Mouse (Mus musculus) lung, embryonic 16.5 days (tissue): Measurements from ENCODE around the gene Fam13a. TPM values are rescaled to one million over a fixed set of nuclear protein-coding genes. Genes with fewer than 3 reads are reported as not detected.

Source experiments
- ATAC-seq: fragments of 200-750 bp; cut with Nextera tagmentation; 2 replicates; pipeline ENCODE4 v1.8.0; 2017; ENCODE audit warnings: low read depth, mild to moderate bottlenecking, moderate library complexity
- H3K27ac ChIP-seq: fragments of 300-500 bp; sonication (generic); 2 replicates; pipeline ENCODE4 v1.5.1; 2014; ENCODE audit warnings: mild to moderate bottlenecking, control low read depth, low read length
- H3K27me3 ChIP-seq: fragments of 300-500 bp; sonication (generic); 2 replicates; pipeline ENCODE4 v1.6.1; 2014; ENCODE audit warnings: low read depth, low read length, mixed read lengths; ENCODE audit not compliant: control insufficient read depth, insufficient read depth
- H3K36me3 ChIP-seq: fragments of 300-500 bp; sonication (generic); 2 replicates; pipeline ENCODE4 v1.6.1; 2014; ENCODE audit warnings: low read length; ENCODE audit not compliant: control insufficient read depth, insufficient read depth
- H3K4me1 ChIP-seq: fragments of 300-500 bp; sonication (generic); replicated peaks from 2 replicates; pipeline ENCODE4 v1.6.1; 2014; ENCODE audit warnings: low read length, mixed read lengths; ENCODE audit not compliant: control insufficient read depth, insufficient read depth
- H3K4me2 ChIP-seq: fragments of 300-500 bp; sonication (generic); 2 replicates; pipeline ENCODE4 v1.6.1; 2014; ENCODE audit warnings: low read depth, low read length, control low read depth
- H3K4me3 ChIP-seq: fragments of 300-500 bp; sonication (generic); 2 replicates; pipeline ENCODE4 v1.5.1; 2014; ENCODE audit warnings: mild to moderate bottlenecking, low read length, control low read depth
- H3K9ac ChIP-seq: fragments of 300-500 bp; sonication (generic); 2 replicates; pipeline ENCODE4 v1.6.1; 2014; ENCODE audit warnings: low read length, control low read depth
- H3K9me3 ChIP-seq: fragments of 300-500 bp; sonication (generic); 2 replicates; pipeline ENCODE4 v1.6.1; 2016; ENCODE audit warnings: low read length; ENCODE audit not compliant: control insufficient read depth
- WGBS: fragments of 180-500 bp; shearing (Covaris S2); extraction: QIAGEN DNeasy Blood & Tissue Kit; methylation state at CpG from one replicate; pipeline ENCODE4 v1.1.7; 2014; 5-methylcytosine and 5-hydroxymethylcytosine counted together
- polyA plus RNA-seq: library from polyadenylated mRNA; unstranded; fragments of >200 nt; fragmentation: Nextera tagmentation; extraction: Ambion mirVana; gene quantifications from 2 replicates; pipeline ENCODE4 v1.2.1, GENCODE M21; 2015

Gene Fam13a
- polyA plus RNA-seq, 1 experiment from 2014 or later, result 27.3 TPM

DNA sequence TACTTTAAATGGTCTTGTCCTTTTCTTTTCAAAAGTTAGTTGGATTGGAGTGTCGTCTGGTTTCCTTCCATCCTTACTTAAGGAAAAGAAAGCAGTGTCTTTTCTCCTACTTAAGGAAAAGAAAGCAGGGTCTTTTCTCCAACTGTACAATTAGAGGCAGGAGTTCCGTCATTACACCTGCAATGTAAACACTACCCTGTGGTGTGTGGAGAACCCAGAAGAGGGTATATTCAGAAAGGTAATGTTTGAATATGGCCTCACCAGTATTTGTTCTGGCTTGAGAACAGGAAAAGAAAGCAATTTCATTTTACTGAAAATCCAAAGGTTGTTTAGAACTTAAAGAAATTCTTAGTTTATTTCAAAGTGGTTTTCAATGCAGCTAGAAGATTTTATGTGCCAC, 9.6 kb downstream of the Fam13a start:
- Histone ChIP-seq H3K4me1 (peaks cover 11% of the 10 kb centered on the region), H3K27ac (peak overlapping the region; percentile 92), H3K4me2 (peak overlapping the region; percentile 8; the same call in 1 of the 2 replicates), H3K4me3 (no peak overlapping the region), H3K9ac (no peak overlapping the region), H3K9me3 (no peaks in the 10 kb centered on the region), H3K36me3 (no peaks in the 10 kb centered on the region), H3K27me3 (no peaks in the 10 kb centered on the region)
- 43% methylated on average over 2 of the region's 2 CpGs for WGBS
- peak; percentile 87 for ATAC-seq

DNA sequence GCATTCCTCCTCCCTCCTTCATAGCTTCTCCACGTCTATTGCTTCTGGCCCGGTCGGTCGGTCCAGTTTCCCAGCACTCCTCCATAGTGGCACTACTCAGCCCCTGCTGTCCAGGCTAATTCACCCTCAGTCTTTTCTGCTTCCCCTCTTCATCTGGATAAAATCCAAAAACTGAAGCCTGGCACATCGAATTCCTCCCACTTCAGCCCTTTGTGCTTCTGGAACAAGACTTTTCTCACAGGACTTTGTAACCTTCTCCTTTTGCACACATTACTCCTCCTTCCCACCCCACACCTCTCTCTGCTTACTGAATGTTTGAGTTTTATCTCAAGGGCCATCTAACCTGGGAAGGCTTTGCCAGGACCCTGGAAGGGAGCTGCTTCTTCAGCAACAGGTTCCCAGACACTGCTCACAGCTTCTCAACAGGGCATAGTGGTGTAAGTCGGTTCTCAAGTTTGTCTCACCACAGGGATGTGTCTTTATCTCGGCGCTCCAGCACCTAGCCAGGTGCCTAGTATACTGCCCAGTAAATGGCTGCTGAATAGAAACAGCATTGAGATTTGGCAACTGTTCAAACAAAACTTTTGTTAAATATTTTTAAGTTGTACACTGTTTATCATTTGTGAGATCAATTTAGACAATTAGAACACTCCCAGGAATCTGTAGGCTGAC, 10.1 kb downstream of the Fam13a start:
- Histone ChIP-seq H3K36me3 (no peaks in the 10 kb centered on the region), H3K27ac (peak overlapping the region; percentile 92), H3K4me3 (no peak overlapping the region), H3K9ac (0 out of 2 replicates have a peak overlapping the region, but pooled peaks have one; percentile 22), H3K9me3 (no peaks in the 10 kb centered on the region), H3K27me3 (no peaks in the 10 kb centered on the region), H3K4me1 (peaks cover 11% of the 10 kb centered on the region), H3K4me2 (peak overlapping the region; percentile 23)
- peak; percentile 82 for ATAC-seq
- WGBS, result 46% methylated on average over 8 of the region's 8 CpGs

DNA sequence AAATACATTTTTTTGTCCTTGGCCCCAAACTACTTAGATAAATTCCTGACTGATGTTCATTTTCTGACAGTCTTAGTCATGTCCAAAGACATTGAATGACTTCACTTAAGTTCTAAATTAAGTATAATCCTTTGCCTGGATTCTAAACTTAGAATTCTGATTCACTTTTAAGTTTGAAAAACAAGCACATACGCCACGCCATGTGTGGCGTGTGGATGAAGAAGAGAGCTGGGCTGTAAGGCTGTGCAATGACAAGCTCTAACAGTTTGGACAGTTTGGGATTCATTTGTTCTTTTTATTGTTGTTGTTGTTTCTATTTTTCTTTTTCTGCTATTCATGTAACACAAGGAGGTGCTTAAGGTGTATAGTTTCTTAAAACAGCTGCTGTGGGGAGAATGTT, 13.6 kb downstream of the Fam13a start:
- Histone ChIP-seq H3K4me2 (no peak overlapping the region), H3K9ac (no peak overlapping the region), H3K4me1 (peaks cover 2% of the 10 kb centered on the region; the same call in 1 of the 2 replicates), H3K27me3 (no peaks in the 10 kb centered on the region), H3K36me3 (no peaks in the 10 kb centered on the region), H3K4me3 (no peak overlapping the region), H3K27ac (no peak overlapping the region), H3K9me3 (no peaks in the 10 kb centered on the region)
- no peak for ATAC-seq
- WGBS, result 81% methylated on average over 3 of the region's 3 CpGs

DNA sequence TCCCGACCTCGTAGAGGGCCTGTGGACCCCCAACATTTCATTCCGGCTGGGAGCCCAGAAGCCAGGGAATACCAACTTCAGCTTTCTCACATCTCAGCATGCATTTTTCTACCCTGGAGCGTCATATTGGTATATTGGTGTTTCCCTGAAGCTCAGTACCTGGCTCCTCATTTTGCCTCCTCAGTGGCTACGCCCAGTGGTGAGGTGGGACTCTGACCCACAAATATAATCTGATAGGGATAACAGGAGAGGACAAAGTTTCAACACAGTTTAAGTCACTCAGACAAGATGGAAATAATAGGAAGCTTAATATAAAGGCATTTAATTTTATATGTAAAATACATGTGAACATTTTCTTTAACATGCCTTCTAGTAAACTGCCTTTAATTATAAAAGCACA, 19.7 kb downstream of the Fam13a start:
- no peak overlapping the region for H3K9ac ChIP-seq
- no peaks in the 10 kb centered on the region for H3K27me3 ChIP-seq
- no peak overlapping the region for H3K4me3 ChIP-seq
- no peak for ATAC-seq
- no peaks in the 10 kb centered on the region for H3K9me3 ChIP-seq
- H3K36me3 ChIP-seq, result no peaks in the 10 kb centered on the region
- no peak overlapping the region for H3K4me2 ChIP-seq
- no peak overlapping the region for H3K27ac ChIP-seq
- no peaks in the 10 kb centered on the region; the same call in 1 of the 2 replicates for H3K4me1 ChIP-seq
- WGBS, result 92% methylated on average over 5 of the region's 5 CpGs

DNA sequence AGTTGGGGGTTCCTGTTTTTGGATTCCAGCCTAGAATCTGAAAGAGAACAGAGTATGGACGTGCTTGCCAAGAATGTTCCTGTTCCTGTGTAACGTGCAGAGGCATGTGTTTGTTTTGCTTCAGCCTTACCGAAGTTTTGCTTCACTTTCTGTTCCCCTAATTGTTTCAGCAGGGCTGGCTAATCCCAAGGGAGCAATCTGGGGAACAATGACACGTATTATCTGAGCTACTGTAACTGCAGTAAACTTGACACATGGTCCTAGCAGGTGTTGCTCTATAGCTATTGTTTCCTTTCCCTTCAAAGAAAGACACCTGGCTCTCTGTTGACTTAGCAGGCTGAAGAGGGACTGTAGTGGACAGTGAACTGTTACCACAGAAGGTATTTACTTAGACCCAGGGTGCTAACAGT, 25.3 kb downstream of the Fam13a start:
- no peak overlapping the region for H3K9ac ChIP-seq
- peaks cover 10% of the 10 kb centered on the region for H3K4me1 ChIP-seq
- H3K9me3 ChIP-seq, result no peaks in the 10 kb centered on the region
- H3K36me3 ChIP-seq, result no peaks in the 10 kb centered on the region
- peak; percentile 81 for ATAC-seq
- H3K4me3 ChIP-seq, result no peak overlapping the region
- H3K27ac ChIP-seq, result peak overlapping the region; percentile 77
- H3K27me3 ChIP-seq, result no peaks in the 10 kb centered on the region
- 6% methylated on average over 4 of the region's 4 CpGs for WGBS
- peak overlapping the region; percentile 35 for H3K4me2 ChIP-seq

DNA sequence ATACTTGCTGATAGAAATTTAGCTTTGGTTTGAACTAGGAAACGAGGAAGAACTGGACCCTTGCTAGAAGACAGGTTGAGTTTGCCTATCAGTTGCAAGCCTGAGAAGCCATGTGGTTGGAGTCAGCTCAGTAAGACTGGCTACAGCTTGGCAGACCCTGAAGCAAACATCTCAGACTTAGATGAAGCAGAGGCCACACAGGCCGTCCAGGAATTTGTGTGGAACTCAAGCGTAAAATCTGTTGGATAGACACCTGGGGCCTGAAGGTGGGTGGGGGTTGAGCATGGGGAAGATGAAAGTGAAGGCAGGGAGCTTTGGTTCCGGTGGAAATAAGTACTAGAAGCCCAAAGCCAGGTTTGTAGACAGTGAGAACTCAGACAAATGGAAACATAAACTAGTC, 25.8 kb downstream of the Fam13a start:
- H3K27ac ChIP-seq, result peak overlapping the region; percentile 77
- no peak; the same call in 1 of the 2 replicates for ATAC-seq
- peaks cover 10% of the 10 kb centered on the region for H3K4me1 ChIP-seq
- H3K27me3 ChIP-seq, result no peaks in the 10 kb centered on the region
- H3K4me3 ChIP-seq, result no peak overlapping the region
- no peak overlapping the region for H3K4me2 ChIP-seq
- no peaks in the 10 kb centered on the region for H3K9me3 ChIP-seq
- H3K36me3 ChIP-seq, result no peaks in the 10 kb centered on the region
- WGBS, result 48% methylated on average over 4 of the region's 4 CpGs
- H3K9ac ChIP-seq, result no peak overlapping the region

DNA sequence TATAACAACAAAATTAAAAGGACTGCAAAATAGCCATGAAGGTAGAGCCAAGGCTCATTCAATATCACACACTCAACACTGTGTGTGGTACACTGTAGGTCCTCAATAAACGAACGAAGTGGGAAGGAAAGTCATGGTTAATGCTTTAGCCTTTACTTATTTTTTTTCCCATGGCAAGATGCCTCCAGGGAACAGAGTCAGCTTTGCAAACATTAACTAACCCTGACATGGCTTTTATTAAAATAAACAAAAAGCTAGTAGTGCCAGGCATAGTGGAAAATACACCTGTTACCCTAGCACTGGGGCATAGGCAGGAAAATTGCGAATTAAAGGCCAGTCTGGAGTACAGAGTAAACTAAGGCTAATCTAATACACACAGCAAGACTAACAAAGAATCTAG, 35.2 kb downstream of the Fam13a start:
- Histone ChIP-seq H3K4me2 (no peak overlapping the region), H3K36me3 (no peaks in the 10 kb centered on the region), H3K4me3 (no peak overlapping the region), H3K27me3 (no peaks in the 10 kb centered on the region), H3K9ac (no peak overlapping the region), H3K27ac (no peak overlapping the region), H3K4me1 (no peaks in the 10 kb centered on the region), H3K9me3 (no peaks in the 10 kb centered on the region)
- WGBS, result 61% methylated on average over 3 of the region's 3 CpGs
- ATAC-seq, result no peak

DNA sequence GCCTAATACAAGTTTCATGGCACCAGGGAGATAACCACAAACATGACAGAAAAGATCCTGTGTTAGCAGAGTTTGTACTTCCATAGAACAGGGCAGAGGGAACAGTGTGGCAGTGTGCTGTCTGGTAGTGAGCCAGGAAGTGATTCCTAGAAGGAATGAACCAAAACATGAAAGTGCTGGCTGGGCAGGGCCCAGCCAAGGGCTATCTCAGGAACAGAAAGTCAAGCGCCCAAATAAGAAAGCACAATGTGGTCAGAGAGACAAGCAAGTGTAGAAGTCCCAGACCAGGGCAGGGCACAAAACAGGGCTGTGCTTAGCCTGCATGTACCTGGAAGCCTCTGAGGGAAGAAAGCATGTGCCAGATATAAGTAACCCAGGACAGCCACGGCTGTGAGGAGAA, 35.6 kb downstream of the Fam13a start:
- H3K4me1 ChIP-seq, result no peaks in the 10 kb centered on the region
- H3K27me3 ChIP-seq, result no peaks in the 10 kb centered on the region
- no peak for ATAC-seq
- H3K27ac ChIP-seq, result no peak overlapping the region
- WGBS, result 75% methylated on average over 2 of the region's 2 CpGs
- no peak overlapping the region for H3K4me2 ChIP-seq
- no peak overlapping the region for H3K4me3 ChIP-seq
- H3K9me3 ChIP-seq, result no peaks in the 10 kb centered on the region
- no peaks in the 10 kb centered on the region for H3K36me3 ChIP-seq
- no peak overlapping the region for H3K9ac ChIP-seq

DNA sequence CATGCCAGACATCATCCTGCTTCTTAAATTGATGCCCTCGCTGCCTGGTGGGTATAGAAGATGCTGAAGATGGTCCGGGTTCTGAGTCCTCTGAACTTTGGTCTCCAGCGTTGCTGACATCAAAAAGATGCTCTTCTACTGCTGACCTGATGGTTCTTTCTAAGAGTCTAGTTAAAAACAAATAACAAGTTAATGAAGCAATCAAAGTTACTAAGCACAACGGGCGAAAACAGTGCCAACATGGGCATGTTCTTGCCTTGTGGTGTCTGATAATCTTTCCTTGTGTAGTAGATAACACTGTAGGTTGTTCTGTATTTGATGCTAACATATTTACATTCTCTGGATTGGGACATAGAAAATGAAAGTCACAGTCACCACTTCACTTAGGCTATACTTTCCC, 37.2 kb downstream of the Fam13a start:
- no peak for ATAC-seq
- no peaks in the 10 kb centered on the region for H3K27me3 ChIP-seq
- no peaks in the 10 kb centered on the region for H3K4me1 ChIP-seq
- no peak overlapping the region for H3K9ac ChIP-seq
- no peak overlapping the region for H3K4me3 ChIP-seq
- H3K27ac ChIP-seq, result no peak overlapping the region
- H3K36me3 ChIP-seq, result no peaks in the 10 kb centered on the region
- no peak overlapping the region for H3K4me2 ChIP-seq
- H3K9me3 ChIP-seq, result no peaks in the 10 kb centered on the region
- WGBS, result 88% methylated on average over 5 of the region's 5 CpGs
